In the genomic region with DNA sequence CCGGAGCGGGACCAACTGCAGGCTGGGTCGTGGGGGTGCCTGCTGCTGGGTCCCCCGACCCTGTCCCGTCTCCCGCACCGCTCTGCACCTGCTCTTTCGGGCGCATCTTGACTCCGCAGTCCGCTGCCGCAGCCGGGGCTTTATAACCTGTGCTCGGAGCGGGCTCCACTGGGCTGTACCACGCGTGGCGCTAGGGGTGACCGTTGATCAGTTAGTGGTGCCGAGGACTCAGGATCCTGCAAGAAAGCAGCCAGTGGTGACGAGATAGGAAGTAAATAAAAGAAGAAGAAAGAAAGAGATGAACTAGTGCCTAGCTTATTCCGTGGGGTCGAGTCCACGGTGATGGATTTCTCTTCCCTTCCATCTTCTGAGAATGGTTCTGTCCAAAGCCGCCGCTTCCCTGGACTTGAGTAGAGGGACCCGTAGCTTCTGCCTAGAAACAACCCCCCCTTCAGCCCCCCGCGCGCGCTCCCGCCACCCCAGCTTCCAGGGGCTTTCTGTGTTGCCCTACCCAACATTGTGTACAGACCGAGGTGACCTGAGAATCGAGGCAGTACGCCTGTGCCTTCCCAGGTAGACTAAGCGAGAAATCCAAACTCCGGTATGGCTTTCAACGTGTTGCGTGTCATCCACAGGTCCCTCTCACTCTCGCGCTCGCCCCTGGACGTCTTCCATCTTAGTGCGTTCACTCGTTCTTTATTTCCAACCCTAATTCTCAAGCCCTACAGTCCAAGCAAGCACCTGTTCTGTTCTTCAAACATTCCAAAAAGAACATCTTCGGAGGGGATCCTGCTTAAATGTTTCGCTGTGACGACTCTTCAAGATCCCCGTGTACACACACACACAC, we compare ENCODE assay signal across 8 mouse cellular contexts. TPM values are rescaled to one million over a fixed set of nuclear protein-coding genes. Genes with fewer than 3 reads are reported as not detected.
A peak's percentile ranks its signal among the peaks of the same experiment; 100 is the strongest.
DNase-seq lines count a peak whose midpoint lies in the region; ATAC-seq and TF ChIP-seq lines count a peak whose summit lies in the region.

A gene (minus strand): TSS at position 157 of the 847 bp plus-strand sequence.

- no peaks in the 10 kb centered on the region; the same call in none of the 2 replicates for H3K4me1 ChIP-seq in embryonic facial prominence, embryonic 11.5 days (ENCODE audit: control insufficient read depth, insufficient read depth, low read length)
- peaks cover 30% of the 10 kb centered on the region for H3K4me1 ChIP-seq in heart, embryonic 10.5 days
- peaks cover 20% of the 10 kb centered on the region for H3K4me1 ChIP-seq in limb, embryonic 15.5 days
- peaks cover 28% of the 10 kb centered on the region for H3K4me1 ChIP-seq in midbrain, embryonic 15.5 days
- no peaks in the 10 kb centered on the region; the same call in 1 of the 2 replicates for H3K4me1 ChIP-seq in spleen, adult 2 months (ENCODE audit: control insufficient read depth, insufficient read depth, insufficient read length)

- H3K9me3 ChIP-seq in embryonic facial prominence, embryonic 11.5 days (replicated peaks; ENCODE audit: control insufficient read depth, low read length) = no peaks in the 10 kb centered on the region
- H3K9me3 ChIP-seq in heart, embryonic 10.5 days = no peaks in the 10 kb centered on the region
- no peaks in the 10 kb centered on the region for H3K9me3 ChIP-seq in limb, embryonic 15.5 days
- no peaks in the 10 kb centered on the region for H3K9me3 ChIP-seq in midbrain, embryonic 15.5 days

- H3K27ac ChIP-seq in embryonic facial prominence, embryonic 11.5 days (replicated peaks; ENCODE audit: low read depth, low read length) = no peak within 1 kb of the TSS
- H3K27ac ChIP-seq in heart, embryonic 10.5 days = peak within 1 kb of the TSS; percentile 59
- H3K27ac ChIP-seq in limb, embryonic 15.5 days = no peak within 1 kb of the TSS
- peak within 1 kb of the TSS; percentile 78 for H3K27ac ChIP-seq in midbrain, embryonic 15.5 days
- peak within 1 kb of the TSS; percentile 21 for H3K27ac ChIP-seq in spleen, adult 2 months (ENCODE audit: insufficient read depth, low read length)

- peak within 1 kb of the TSS; percentile 44 for H3K4me3 ChIP-seq in embryonic facial prominence, embryonic 11.5 days (ENCODE audit: low read depth, low read length)
- peak within 1 kb of the TSS; percentile 72 for H3K4me3 ChIP-seq in heart, embryonic 10.5 days
- peak within 1 kb of the TSS; percentile 54 for H3K4me3 ChIP-seq in limb, embryonic 15.5 days
- H3K4me3 ChIP-seq in midbrain, embryonic 15.5 days = peak within 1 kb of the TSS; percentile 78
- peak within 1 kb of the TSS; percentile 70 for H3K4me3 ChIP-seq in spleen, adult 2 months (ENCODE audit: extremely low read depth, insufficient read depth, insufficient read length)

- 1% methylated on average over 49 of the region's 49 CpGs for WGBS in embryonic facial prominence, embryonic 11.5 days
- WGBS in heart, embryonic 10.5 days = 2% methylated on average over 49 of the region's 49 CpGs
- 2% methylated on average over 49 of the region's 49 CpGs for WGBS in limb, embryonic 15.5 days
- under 1% methylated on average over 49 of the region's 49 CpGs for WGBS in midbrain, embryonic 15.5 days
- 3% methylated on average over 49 of the region's 49 CpGs for WGBS in spleen, adult 2 months

- TF ChIP-seq CTCF in spleen, adult 2 months (IDR thresholded peaks at IDR 0.05; ENCODE audit: extremely low read depth, insufficient read depth, insufficient read length, insufficient replicate concordance) = no peak

- peak within 1 kb of the TSS; percentile 57 for H3K9ac ChIP-seq in embryonic facial prominence, embryonic 11.5 days (replicated peaks; ENCODE audit: low read length)
- peak within 1 kb of the TSS; percentile 44 for H3K9ac ChIP-seq in limb, embryonic 15.5 days
- peak within 1 kb of the TSS; percentile 77 for H3K9ac ChIP-seq in midbrain, embryonic 15.5 days

- ATAC-seq in embryonic facial prominence, embryonic 11.5 days (replicated peaks; ENCODE audit: insufficient number of reproducible peaks, low FRiP score, low TSS enrichment, low read depth) = peak; percentile 35; the same call in 1 of the 2 replicates
- no peak for ATAC-seq in limb, embryonic 15.5 days (ENCODE audit: insufficient number of reproducible peaks, low FRiP score, low TSS enrichment, low read depth)
- ATAC-seq in midbrain, embryonic 15.5 days (replicated peaks) = peak; percentile 79

- peak within 1 kb of the TSS; percentile 82 for H3K4me2 ChIP-seq in embryonic facial prominence, embryonic 11.5 days (ENCODE audit: low read depth, low read length)
- H3K4me2 ChIP-seq in limb, embryonic 15.5 days = peak within 1 kb of the TSS; percentile 99
- H3K4me2 ChIP-seq in midbrain, embryonic 15.5 days = peak within 1 kb of the TSS; percentile 90

- H3K27me3 ChIP-seq in embryonic facial prominence, embryonic 11.5 days (ENCODE audit: control insufficient read depth, insufficient read depth, low read length) = peaks cover 37% of the 10 kb centered on the region
- H3K27me3 ChIP-seq in heart, embryonic 10.5 days (ENCODE audit: insufficient read depth, poor library complexity, severe bottlenecking) = peaks cover 85% of the 10 kb centered on the region
- H3K27me3 ChIP-seq in limb, embryonic 15.5 days = peaks cover 86% of the 10 kb centered on the region
- H3K27me3 ChIP-seq in midbrain, embryonic 15.5 days (replicated peaks) = no peaks in the 10 kb centered on the region
- peaks cover 11% of the 10 kb centered on the region for H3K27me3 ChIP-seq in spleen, adult 2 months (ENCODE audit: control insufficient read depth, insufficient read depth, low read length)

- peak; percentile 63 for DNase-seq in 3134 (ENCODE audit: extremely low read depth, insufficient read length, low spot score)
- peak; percentile 85 for DNase-seq in adrenal gland, postnatal 10 days
- peak; percentile 82 for DNase-seq in embryonic facial prominence, embryonic 11.5 days (ENCODE audit: low spot score)
- peak; percentile 86 for DNase-seq in heart, embryonic 10.5 days (ENCODE audit: low spot score)
- peak; percentile 71 for DNase-seq in kidney, adult 9 months
- peak in 1 of 2 experiments; percentile 60 for DNase-seq in spleen, adult 2 months (ENCODE audit: low read depth in 1 of 2, low spot score in 2 of 2)

- no peak for TF ChIP-seq POLR2A in spleen, adult 2 months (IDR thresholded peaks at IDR 0.05; ENCODE audit: low read depth, low read length)

- H3K36me3 ChIP-seq in embryonic facial prominence, embryonic 11.5 days (replicated peaks; ENCODE audit: control insufficient read depth, insufficient read depth, low read depth, low read length) = no peaks in the 10 kb centered on the region
- no peaks in the 10 kb centered on the region for H3K36me3 ChIP-seq in heart, embryonic 10.5 days
- H3K36me3 ChIP-seq in limb, embryonic 15.5 days = no peaks in the 10 kb centered on the region
- H3K36me3 ChIP-seq in midbrain, embryonic 15.5 days (replicated peaks) = no peaks in the 10 kb centered on the region
- H3K36me3 ChIP-seq in spleen, adult 2 months (ENCODE audit: control insufficient read depth, insufficient read depth, low read length) = no peaks in the 10 kb centered on the region

RNA-seq across cellular contexts. Expression of the gene that starts here (rescaled TPM):
- 10 to 100 TPM; 42.8 to 54.2 TPM for total RNA-seq in adrenal gland, postnatal 10 days (2021)
- 5.5 and 6.2 TPM in 2 replicates for polyA plus RNA-seq in embryonic facial prominence, embryonic 11.5 days (2014; fragmentation: Nextera tagmentation; extraction: Ambion mirVana)
- 5.1 and 8.4 TPM in 2 replicates for polyA plus RNA-seq in heart, embryonic 10.5 days (2016; fragmentation: Nextera tagmentation; extraction: Ambion mirVana)
- polyA plus RNA-seq in limb, embryonic 15.5 days (2015; fragmentation: Nextera tagmentation; extraction: Ambion mirVana) = 1.9 and 2.8 TPM in 2 replicates
- 315 and 316 TPM in 2 replicates for polyA plus RNA-seq in midbrain, embryonic 15.5 days (2015; fragmentation: Nextera tagmentation; extraction: Ambion mirVana)
- polyA plus RNA-seq in spleen, adult 2 months (2012; rRNA removed) = 22.0 and 24.7 TPM in 2 replicates

Comparison
In these comparisons a context has a peak if more than half of its experiments do, and no peak if none do; other contexts are left out.
1. RNA of the gene that starts here (polyA plus RNA-seq): 315 to 316 TPM in midbrain, embryonic 15.5 days; 22.0 to 24.7 TPM in spleen, adult 2 months, 5.5 to 6.2 TPM in embryonic facial prominence, embryonic 11.5 days, 5.1 to 8.4 TPM in heart, embryonic 10.5 days and 1.9 to 2.8 TPM in limb, embryonic 15.5 days; every median in the first group is over 10 times any median in the second.
2. H3K27ac ChIP-seq: peak in heart, embryonic 10.5 days (single experiment), midbrain, embryonic 15.5 days (single experiment) and spleen, adult 2 months (single experiment); none in embryonic facial prominence, embryonic 11.5 days (single experiment) and limb, embryonic 15.5 days (single experiment).
3. Peak in every context shown above with its lines, with median percentiles within 50 percentile points of each other: H3K4me2 ChIP-seq, H3K4me3 ChIP-seq and H3K9ac ChIP-seq.